Mouse (Mus musculus): ENCODE measurements around the gene Dlgap4. TPM values are rescaled to one million over a fixed set of nuclear protein-coding genes. Genes with fewer than 3 reads are reported as not detected.

Gene Dlgap4
- polyA plus RNA-seq, 1 experiment from 2014 or later: 70.0 TPM

- 34% methylated on average over 6 of the region's 6 CpGs for WGBS
- Histone ChIP-seq H3K4me1 (no peaks in the 10 kb centered on the region), H3K4me2 (no peak overlapping the region), H3K9me3 (replicated peaks) (no peaks in the 10 kb centered on the region), H3K4me3 (replicated peaks) (no peak overlapping the region), H3K27ac (no peak overlapping the region), H3K27me3 (peaks cover 3% of the 10 kb centered on the region; the same call in 1 of the 2 replicates), H3K36me3 (no peaks in the 10 kb centered on the region), H3K9ac (no peak overlapping the region)
- no peak for ATAC-seq (replicated peaks; ENCODE audit: low FRiP score)
Observed at GRCm38 (mm10) chr2:156645145-156645544, 31.6 kb downstream of the Dlgap4 start.

- H3K9ac ChIP-seq: no peak overlapping the region
- H3K27me3 ChIP-seq: peaks cover 3% of the 10 kb centered on the region; the same call in 1 of the 2 replicates
- H3K4me3 ChIP-seq (replicated peaks): no peak overlapping the region
- WGBS: 72% methylated on average over 5 of the region's 5 CpGs
- H3K9me3 ChIP-seq (replicated peaks): no peaks in the 10 kb centered on the region
- no peak overlapping the region for H3K27ac ChIP-seq
- no peak overlapping the region for H3K4me2 ChIP-seq
- H3K4me1 ChIP-seq: no peaks in the 10 kb centered on the region
- no peak for ATAC-seq (replicated peaks; ENCODE audit: low FRiP score)
- H3K36me3 ChIP-seq: no peaks in the 10 kb centered on the region
Observed at GRCm38 (mm10) chr2:156646877-156647276, 33.4 kb downstream of the Dlgap4 start.

GRCm38 (mm10) chr2:156648042-156648441 is 34.5 kb downstream of the Dlgap4 start:
- H3K27me3 ChIP-seq: peaks cover 3% of the 10 kb centered on the region; the same call in 1 of the 2 replicates
- H3K27ac ChIP-seq: no peak overlapping the region
- no peaks in the 10 kb centered on the region for H3K4me1 ChIP-seq
- H3K36me3 ChIP-seq: no peaks in the 10 kb centered on the region
- no peak overlapping the region for H3K4me2 ChIP-seq
- 67% methylated on average over 5 of the region's 5 CpGs for WGBS
- H3K4me3 ChIP-seq (replicated peaks): no peak overlapping the region
- H3K9ac ChIP-seq: no peak overlapping the region
- H3K9me3 ChIP-seq (replicated peaks): no peaks in the 10 kb centered on the region
- ATAC-seq (replicated peaks; ENCODE audit: low FRiP score): no peak

GRCm38 (mm10) chr2:156649450-156649849 is 35.9 kb downstream of the Dlgap4 start:
- no peak for ATAC-seq (replicated peaks; ENCODE audit: low FRiP score)
- Histone ChIP-seq H3K36me3 (no peaks in the 10 kb centered on the region), H3K9me3 (replicated peaks) (no peaks in the 10 kb centered on the region), H3K27me3 (peaks cover 3% of the 10 kb centered on the region; the same call in 1 of the 2 replicates), H3K4me1 (no peaks in the 10 kb centered on the region), H3K27ac (no peak overlapping the region), H3K9ac (no peak overlapping the region), H3K4me3 (replicated peaks) (no peak overlapping the region), H3K4me2 (no peak overlapping the region)
- 80% methylated on average over 5 of the region's 5 CpGs for WGBS

- no peak for ATAC-seq (replicated peaks; ENCODE audit: low FRiP score)
- Histone ChIP-seq H3K36me3 (no peaks in the 10 kb centered on the region), H3K27ac (no peak overlapping the region), H3K9ac (no peak overlapping the region), H3K4me2 (no peak overlapping the region), H3K4me3 (replicated peaks) (no peak overlapping the region), H3K9me3 (replicated peaks) (no peaks in the 10 kb centered on the region), H3K4me1 (no peaks in the 10 kb centered on the region), H3K27me3 (0 out of 2 replicates have a peak, but pooled peaks cover 3% of the 10 kb centered on the region)
- WGBS: 41% methylated on average over 6 of the region's 6 CpGs
Observed at GRCm38 (mm10) chr2:156651019-156651418, 37.5 kb downstream of the Dlgap4 start.

GRCm38 (mm10) chr2:156652841-156653240 is 39.3 kb downstream of the Dlgap4 start:
- H3K27me3 ChIP-seq: no peaks in the 10 kb centered on the region
- no peak overlapping the region for H3K27ac ChIP-seq
- no peak overlapping the region for H3K4me2 ChIP-seq
- H3K36me3 ChIP-seq: no peaks in the 10 kb centered on the region
- ATAC-seq (replicated peaks; ENCODE audit: low FRiP score): no peak
- H3K4me1 ChIP-seq: no peaks in the 10 kb centered on the region
- H3K4me3 ChIP-seq (replicated peaks): no peak overlapping the region
- 11% methylated on average over 8 of the region's 8 CpGs for WGBS
- H3K9me3 ChIP-seq (replicated peaks): no peaks in the 10 kb centered on the region
- H3K9ac ChIP-seq: no peak overlapping the region

- H3K27ac ChIP-seq: no peak overlapping the region
- no peak overlapping the region for H3K4me2 ChIP-seq
- H3K4me1 ChIP-seq: no peaks in the 10 kb centered on the region
- no peaks in the 10 kb centered on the region for H3K36me3 ChIP-seq
- H3K9ac ChIP-seq: no peak overlapping the region
- H3K9me3 ChIP-seq (replicated peaks): no peaks in the 10 kb centered on the region
- H3K27me3 ChIP-seq: no peaks in the 10 kb centered on the region
- WGBS: 78% methylated on average over 5 of the region's 5 CpGs
- ATAC-seq (replicated peaks; ENCODE audit: low FRiP score): no peak
- no peak overlapping the region for H3K4me3 ChIP-seq (replicated peaks)
Observed at GRCm38 (mm10) chr2:156654148-156654547, 40.6 kb downstream of the Dlgap4 start.

- no peak overlapping the region for H3K27ac ChIP-seq
- 50% methylated on average over 5 of the region's 5 CpGs for WGBS
- no peak for ATAC-seq (replicated peaks; ENCODE audit: low FRiP score)
- no peaks in the 10 kb centered on the region for H3K9me3 ChIP-seq (replicated peaks)
- H3K9ac ChIP-seq: no peak overlapping the region
- H3K4me2 ChIP-seq: no peak overlapping the region
- no peak overlapping the region for H3K4me3 ChIP-seq (replicated peaks)
- H3K27me3 ChIP-seq: no peaks in the 10 kb centered on the region
- no peaks in the 10 kb centered on the region for H3K36me3 ChIP-seq
- H3K4me1 ChIP-seq: no peaks in the 10 kb centered on the region
Observed at GRCm38 (mm10) chr2:156655626-156656025, 42.1 kb downstream of the Dlgap4 start.

GRCm38 (mm10) chr2:156657522-156657921 is 44.0 kb downstream of the Dlgap4 start:
- Histone ChIP-seq H3K4me2 (no peak overlapping the region), H3K9me3 (replicated peaks) (no peaks in the 10 kb centered on the region), H3K36me3 (no peaks in the 10 kb centered on the region), H3K27ac (no peak overlapping the region), H3K9ac (no peak overlapping the region), H3K4me1 (no peaks in the 10 kb centered on the region), H3K27me3 (no peaks in the 10 kb centered on the region), H3K4me3 (replicated peaks) (no peak overlapping the region)
- no peak for ATAC-seq (replicated peaks; ENCODE audit: low FRiP score)
- WGBS: 90% methylated on average over 8 of the region's 8 CpGs

GRCm38 (mm10) chr2:156658221-156658620 is 44.7 kb downstream of the Dlgap4 start:
- H3K27ac ChIP-seq: no peak overlapping the region
- H3K4me2 ChIP-seq: no peak overlapping the region
- H3K9me3 ChIP-seq (replicated peaks): no peaks in the 10 kb centered on the region
- H3K27me3 ChIP-seq: no peaks in the 10 kb centered on the region
- ATAC-seq (replicated peaks; ENCODE audit: low FRiP score): no peak
- no peaks in the 10 kb centered on the region for H3K4me1 ChIP-seq
- H3K4me3 ChIP-seq (replicated peaks): no peak overlapping the region
- no peak overlapping the region for H3K9ac ChIP-seq
- H3K36me3 ChIP-seq: no peaks in the 10 kb centered on the region
- 78% methylated on average over 10 of the region's 10 CpGs for WGBS

GRCm38 (mm10) chr2:156658751-156659150 is 45.2 kb downstream of the Dlgap4 start:
- WGBS: 75% methylated on average over 7 of the region's 7 CpGs
- no peak overlapping the region for H3K4me3 ChIP-seq (replicated peaks)
- no peak for ATAC-seq (replicated peaks; ENCODE audit: low FRiP score)
- no peaks in the 10 kb centered on the region for H3K27me3 ChIP-seq
- no peak overlapping the region for H3K4me2 ChIP-seq
- H3K9me3 ChIP-seq (replicated peaks): no peaks in the 10 kb centered on the region
- no peak overlapping the region for H3K9ac ChIP-seq
- H3K27ac ChIP-seq: no peak overlapping the region
- no peaks in the 10 kb centered on the region for H3K4me1 ChIP-seq
- H3K36me3 ChIP-seq: no peaks in the 10 kb centered on the region

GRCm38 (mm10) chr2:156659981-156660380 is 46.5 kb downstream of the Dlgap4 start:
- Histone ChIP-seq H3K4me3 (replicated peaks) (no peak overlapping the region), H3K9me3 (replicated peaks) (no peaks in the 10 kb centered on the region), H3K4me1 (no peaks in the 10 kb centered on the region), H3K4me2 (no peak overlapping the region), H3K36me3 (no peaks in the 10 kb centered on the region), H3K27ac (no peak overlapping the region), H3K27me3 (no peaks in the 10 kb centered on the region), H3K9ac (no peak overlapping the region)
- no peak for ATAC-seq (replicated peaks; ENCODE audit: low FRiP score)
- WGBS: 81% methylated on average over 6 of the region's 6 CpGs

GRCm38 (mm10) chr2:156663162-156663561 is 49.7 kb downstream of the Dlgap4 start:
- no peaks in the 10 kb centered on the region for H3K36me3 ChIP-seq
- no peak overlapping the region for H3K27ac ChIP-seq
- H3K9me3 ChIP-seq (replicated peaks): no peaks in the 10 kb centered on the region
- ATAC-seq (replicated peaks; ENCODE audit: low FRiP score): no peak
- WGBS: 83% methylated on average over 10 of the region's 10 CpGs
- no peak overlapping the region for H3K4me3 ChIP-seq (replicated peaks)
- no peak overlapping the region for H3K9ac ChIP-seq
- no peaks in the 10 kb centered on the region for H3K27me3 ChIP-seq
- H3K4me1 ChIP-seq: no peaks in the 10 kb centered on the region
- no peak overlapping the region for H3K4me2 ChIP-seq
